Mouse (Mus musculus) C2C12 (cell line): ENCODE data around the gene H2-D1.

Source experiments
- CEBPB ChIP-seq: IDR thresholded peaks from one replicate; pipeline ENCODE4 v1.6.1; 2011; ENCODE audit warnings: low read depth, mild to moderate bottlenecking, control low read depth, moderate library complexity
- CTCF ChIP-seq: IDR thresholded peaks from one replicate; pipeline ENCODE4 v1.5.1; 2011; ENCODE audit not compliant: control insufficient read depth, insufficient read depth, insufficient read length
- FOSL1 ChIP-seq: IDR thresholded peaks from one replicate; pipeline ENCODE4 v1.8.0; 2011; ENCODE audit warnings: mild to moderate bottlenecking, low read length; ENCODE audit not compliant: poor library complexity, insufficient read depth, severe bottlenecking
- MAX ChIP-seq: IDR thresholded peaks from one replicate; pipeline ENCODE4 v1.6.1; 2011; ENCODE audit warnings: mild to moderate bottlenecking, control low read depth
- MYOD1 ChIP-seq: IDR thresholded peaks from one replicate; pipeline ENCODE4 v1.6.1; 2011; ENCODE audit warnings: low read depth; ENCODE audit not compliant: control insufficient read depth, insufficient read length
- MYOG ChIP-seq: IDR thresholded peaks from one replicate; pipeline ENCODE4 v1.6.1; 2011; ENCODE audit not compliant: control insufficient read depth, insufficient read length; ENCODE audit errors: extremely low read depth
- USF1 ChIP-seq: IDR thresholded peaks from one replicate; pipeline ENCODE4 v1.6.1; 2011; ENCODE audit warnings: low read depth, mild to moderate bottlenecking, control low read depth, moderate library complexity

- no peak for TF ChIP-seq CTCF
- no peak for TF ChIP-seq MYOG
- TF ChIP-seq CEBPB: no peak
- no peak for TF ChIP-seq USF1
- TF ChIP-seq MAX: no peak
- no peak for TF ChIP-seq FOSL1
- TF ChIP-seq MYOD1: no peak
Observed at GRCm38 (mm10) chr17:35253293-35254093, 9.0 kb upstream of the H2-D1 start.
